14 mouse cellular contexts compared by ENCODE assay signal in genomic region chr11:75054878-75055214, GRCm38 (mm10).
DNase-seq lines count a peak whose midpoint lies in the region; ATAC-seq and TF ChIP-seq lines count a peak whose summit lies in the region.
"Had no signal": no experiment of that assay in that cellular context is flagged by ENCODE, and none has a peak within 500 bp of the region (broad histone marks: within the 10 kb centered on the region; RNA-seq: fewer than 3 reads in every experiment).

No protein-coding gene starts in this region.

- TF ChIP-seq CTCF in liver, adult 2 months (IDR thresholded peaks at IDR 0.05; ENCODE audit: low read depth, low read length) = no peak
- no peak for TF ChIP-seq CTCF in intestine, postnatal 0 days (IDR thresholded peaks at IDR 0.05; ENCODE audit: low read depth)

- no peak overlapping the region for H3K4me2 ChIP-seq in intestine, postnatal 0 days (replicated peaks; ENCODE audit: low read depth)
- H3K4me2 ChIP-seq in stomach, embryonic 15.5 days = no peak overlapping the region

- no peak for ATAC-seq in intestine, postnatal 0 days
- ATAC-seq in stomach, embryonic 15.5 days (ENCODE audit: insufficient read depth, low FRiP score, low read depth) = no peak
- ATAC-seq: midbrain, embryonic 16.5 days had no signal

- intact Hi-C loops in left cerebral cortex, postnatal 10 days (cut with DNase I) = no loop called here

- H3K9me3 ChIP-seq in heart, embryonic 10.5 days = no peaks in the 10 kb centered on the region
- no peaks in the 10 kb centered on the region for H3K9me3 ChIP-seq in intestine, postnatal 0 days (ENCODE audit: control insufficient read depth)
- no peaks in the 10 kb centered on the region for H3K9me3 ChIP-seq in stomach, embryonic 15.5 days

- no peaks in the 10 kb centered on the region for H3K27me3 ChIP-seq in heart, embryonic 10.5 days (ENCODE audit: insufficient read depth, poor library complexity, severe bottlenecking)
- H3K27me3 ChIP-seq in liver, adult 2 months (ENCODE audit: control insufficient read depth, insufficient read depth, low read length) = no peaks in the 10 kb centered on the region
- H3K27me3 ChIP-seq in intestine, postnatal 0 days (replicated peaks; ENCODE audit: control insufficient read depth, insufficient read depth, low read length) = no peaks in the 10 kb centered on the region
- no peaks in the 10 kb centered on the region for H3K27me3 ChIP-seq in stomach, embryonic 15.5 days (replicated peaks)

- peak overlapping the region; percentile 78 for H3K27ac ChIP-seq in heart, embryonic 10.5 days
- H3K27ac ChIP-seq in liver, adult 2 months (replicated peaks; ENCODE audit: insufficient read depth, low read depth, low read length) = peak overlapping the region; percentile 67
- H3K27ac ChIP-seq in intestine, postnatal 0 days (ENCODE audit: low read depth, low read length) = peak overlapping the region; percentile 66; the same call in 1 of the 2 replicates
- peak overlapping the region; percentile 93 for H3K27ac ChIP-seq in stomach, embryonic 15.5 days

- H3K79me2 ChIP-seq in liver, adult 2 months (ENCODE audit: control insufficient read depth, insufficient read depth, low read length) = no peaks in the 10 kb centered on the region

- no peak overlapping the region for H3K4me3 ChIP-seq in heart, embryonic 10.5 days
- no peak overlapping the region for H3K4me3 ChIP-seq in liver, adult 2 months (ENCODE audit: insufficient read depth, low read depth, low read length)
- H3K4me3 ChIP-seq in intestine, postnatal 0 days (ENCODE audit: low read depth, low read length) = no peak overlapping the region
- no peak overlapping the region for H3K4me3 ChIP-seq in stomach, embryonic 15.5 days (replicated peaks)

- no peak overlapping the region for H3K9ac ChIP-seq in liver, adult 2 months (ENCODE audit: low read depth, low read length)
- H3K9ac ChIP-seq in intestine, postnatal 0 days (ENCODE audit: low read depth, low read length) = no peak overlapping the region
- H3K9ac ChIP-seq in stomach, embryonic 15.5 days = no peak overlapping the region

- peaks cover 43% of the 10 kb centered on the region for H3K4me1 ChIP-seq in heart, embryonic 10.5 days
- H3K4me1 ChIP-seq in liver, adult 2 months (ENCODE audit: control insufficient read depth, insufficient read depth, low read length) = peaks cover 26% of the 10 kb centered on the region
- peaks cover 13% of the 10 kb centered on the region; the same call in 1 of the 2 replicates for H3K4me1 ChIP-seq in intestine, postnatal 0 days (replicated peaks; ENCODE audit: control insufficient read depth, insufficient read depth, low read length)
- peaks cover 34% of the 10 kb centered on the region for H3K4me1 ChIP-seq in stomach, embryonic 15.5 days

- WGBS in heart, embryonic 10.5 days = 82% methylated on average over 3 of the region's 3 CpGs
- 80% methylated on average over 3 of the region's 3 CpGs for WGBS in liver, adult 2 months
- 73% methylated on average over 3 of the region's 3 CpGs for WGBS in intestine, postnatal 0 days
- WGBS in stomach, embryonic 15.5 days = 58% methylated on average over 3 of the region's 3 CpGs

- H3K36me3 ChIP-seq in heart, embryonic 10.5 days = peaks cover 4% of the 10 kb centered on the region; the same call in 1 of the 2 replicates
- H3K36me3 ChIP-seq in liver, adult 2 months (ENCODE audit: control insufficient read depth, insufficient read depth, low read length) = peaks cover 15% of the 10 kb centered on the region
- H3K36me3 ChIP-seq in intestine, postnatal 0 days (ENCODE audit: control insufficient read depth, insufficient read depth) = no peaks in the 10 kb centered on the region; the same call in 1 of the 2 replicates
- H3K36me3 ChIP-seq in stomach, embryonic 15.5 days = no peaks in the 10 kb centered on the region

- no peak for TF ChIP-seq POLR2A in liver, adult 2 months (IDR thresholded peaks at IDR 0.05; ENCODE audit: extremely low read depth, insufficient read depth, low read length)

- DNase-seq in heart, embryonic 10.5 days (ENCODE audit: low spot score) = no peak
- DNase-seq in heart, postnatal 4 days = no peak
- DNase-seq in liver, adult 2 months (ENCODE audit: extremely low read depth, low read depth, low spot score) = no peak
- DNase-seq in liver = no peak
- no peak for DNase-seq in layer of hippocampus, postnatal 25 days (ENCODE audit: extremely low spot score in 1 of 2, low spot score in 1 of 2)
- no peak for DNase-seq in left cerebral cortex, postnatal 10 days (ENCODE audit: extremely low spot score in 1 of 2, low spot score in 2 of 2)
- DNase-seq: adrenal gland, adult 8-10 months; B cell, adult 2 months; cerebellum, adult 11 months; embryo, embryonic 11 days; right cerebral cortex, postnatal 4 days had no signal
